Mouse (Mus musculus): ENCODE measurements at regions not wholly inside any gene's neighbourhood (a gene's known extent, or its start where the extent isn't known, plus 50 kb on each side); places are given as distances from the start of the nearest gene placed in this dataset.

DNA sequence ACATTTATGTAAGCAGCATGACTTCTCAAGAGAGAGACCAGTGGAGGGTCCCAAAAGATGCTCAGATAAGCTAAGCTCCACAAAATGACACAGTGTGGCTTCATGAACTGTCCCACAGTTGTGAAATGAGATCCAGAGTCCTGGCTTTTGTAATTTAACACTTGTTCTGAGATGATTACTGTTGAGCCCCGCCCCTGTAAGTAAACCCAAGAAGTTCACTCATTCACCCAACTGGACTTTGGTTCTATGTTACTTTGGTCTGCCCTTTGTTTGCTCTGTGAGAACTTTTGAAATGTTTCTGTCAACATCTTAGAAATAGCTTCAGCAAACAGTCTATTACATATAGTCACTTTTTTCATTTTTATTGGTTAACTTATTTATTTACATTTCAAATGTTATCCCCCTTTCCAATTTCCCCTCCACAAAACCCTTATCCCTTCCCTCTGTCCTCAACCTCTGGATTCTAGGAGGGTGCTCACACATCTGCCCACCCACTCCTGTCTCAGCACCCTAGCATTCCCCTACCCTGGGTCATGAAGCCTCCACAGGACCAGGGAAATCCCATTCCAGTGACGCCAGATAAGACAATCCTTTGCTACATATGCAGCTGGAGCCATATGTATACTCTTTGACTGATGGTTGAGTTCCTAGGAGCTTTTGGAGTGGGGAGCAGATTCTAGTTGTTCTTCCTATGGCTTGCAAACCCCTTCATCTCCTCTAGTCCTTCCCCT, 934.4 kb downstream of the D3Ertd751e start:
- 0 out of 2 replicates have a peak, but pooled peaks have one; percentile 39 for TF ChIP-seq EP300 (IDR thresholded peaks at IDR 0.05; ENCODE audit: low read depth)
- no peak for TF ChIP-seq CTCF (IDR thresholded peaks at IDR 0.05; ENCODE audit: low read depth)

Data from liver, postnatal 0 days (tissue).